Comparison of ENCODE assay signal across 12 mouse cellular contexts in genomic region chr13:40732085-40732484, GRCm38 (mm10). TPM values are rescaled to one million over a fixed set of nuclear protein-coding genes. Genes with fewer than 3 reads are reported as not detected.
A peak's percentile ranks its signal among the peaks of the same experiment; 100 is the strongest.
DNase-seq lines count a peak whose midpoint lies in the region; ATAC-seq lines count a peak whose summit lies in the region.
"Had no signal": no experiment of that assay in that cellular context is flagged by ENCODE, and none has a peak within 500 bp of the region (broad histone marks: within the 10 kb centered on the region; RNA-seq: fewer than 3 reads in every experiment).

No protein-coding gene starts in this region.

- DNase-seq in heart, embryonic 10.5 days (ENCODE audit: low spot score) = no peak
- DNase-seq in heart, postnatal 4 days = no peak
- DNase-seq in ES-CJ7 (ENCODE audit: low read depth, low spot score) = peak; percentile 82
- peak; percentile 30 for DNase-seq in hindbrain, embryonic 10.5 days (ENCODE audit: low spot score)
- no peak for DNase-seq in cerebellum, adult 8-10 months
- no peak for DNase-seq in spleen, adult 12 weeks (ENCODE audit: low spot score)
- no peak for DNase-seq in left cerebral cortex, adult 11 months (ENCODE audit: low spot score)
- DNase-seq: adrenal gland, adult 8-10 months; thymus, postnatal 25 days had no signal

- H3K27me3 ChIP-seq in heart, embryonic 10.5 days (ENCODE audit: insufficient read depth, poor library complexity, severe bottlenecking) = peaks cover 94% of the 10 kb centered on the region
- H3K27me3 ChIP-seq in hindbrain, embryonic 10.5 days (ENCODE audit: insufficient read depth, poor library complexity, severe bottlenecking) = peaks cover 96% of the 10 kb centered on the region
- peaks cover 61% of the 10 kb centered on the region for H3K27me3 ChIP-seq in midbrain, embryonic 15.5 days (replicated peaks)

- H3K36me3 ChIP-seq in heart, embryonic 10.5 days = no peaks in the 10 kb centered on the region
- H3K36me3 ChIP-seq in hindbrain, embryonic 10.5 days = no peaks in the 10 kb centered on the region
- no peaks in the 10 kb centered on the region for H3K36me3 ChIP-seq in midbrain, embryonic 15.5 days (replicated peaks)
- H3K36me3 ChIP-seq: liver, embryonic 15.5 days had no signal

- H3K27ac ChIP-seq in heart, embryonic 10.5 days = no peak overlapping the region
- H3K27ac ChIP-seq in hindbrain, embryonic 10.5 days = peak overlapping the region; percentile 91
- 0 out of 2 replicates have a peak overlapping the region, but pooled peaks have one; percentile 77 for H3K27ac ChIP-seq in midbrain, embryonic 15.5 days
- H3K27ac ChIP-seq: liver, embryonic 15.5 days had no signal

- no peaks in the 10 kb centered on the region for H3K9me3 ChIP-seq in heart, embryonic 10.5 days
- H3K9me3 ChIP-seq in hindbrain, embryonic 10.5 days = no peaks in the 10 kb centered on the region
- no peaks in the 10 kb centered on the region for H3K9me3 ChIP-seq in midbrain, embryonic 15.5 days
- H3K9me3 ChIP-seq: liver, embryonic 15.5 days had no signal

- WGBS in heart, embryonic 10.5 days = under 1% methylated on average over 11 of the region's 11 CpGs
- under 1% methylated on average over 11 of the region's 11 CpGs for WGBS in hindbrain, embryonic 10.5 days
- under 1% methylated on average over 11 of the region's 11 CpGs for WGBS in midbrain, embryonic 15.5 days

- no peak overlapping the region for H3K9ac ChIP-seq in midbrain, embryonic 15.5 days
- H3K9ac ChIP-seq: liver, embryonic 15.5 days had no signal

- H3K4me2 ChIP-seq in midbrain, embryonic 15.5 days = peak overlapping the region; percentile 54

- peaks cover 45% of the 10 kb centered on the region for H3K4me1 ChIP-seq in heart, embryonic 10.5 days
- H3K4me1 ChIP-seq in hindbrain, embryonic 10.5 days (replicated peaks) = peaks cover 55% of the 10 kb centered on the region
- peaks cover 34% of the 10 kb centered on the region for H3K4me1 ChIP-seq in midbrain, embryonic 15.5 days

- H3K4me3 ChIP-seq in heart, embryonic 10.5 days = peak overlapping the region; percentile 62
- peak overlapping the region; percentile 60 for H3K4me3 ChIP-seq in hindbrain, embryonic 10.5 days
- H3K4me3 ChIP-seq in midbrain, embryonic 15.5 days = peak overlapping the region; percentile 43

- no peak for ATAC-seq in midbrain, embryonic 15.5 days (replicated peaks)

RNA-seq across cellular contexts. Expression of gene Tfap2a, which starts 6.1 kb away (rescaled TPM):
- 1.0 and 1.6 TPM in 2 replicates for polyA plus RNA-seq in heart, embryonic 10.5 days (2016; fragmentation: Nextera tagmentation; extraction: Ambion mirVana)
- under 1 TPM in 1 of 2 experiments, not detected in 1; 0.27 TPM for total RNA-seq in heart, postnatal 4 days (2021)
- polyA plus RNA-seq in hindbrain, embryonic 10.5 days (2016; fragmentation: Nextera tagmentation; extraction: Ambion mirVana) = 6.7 and 13.8 TPM in 2 replicates
- polyA plus RNA-seq in midbrain, embryonic 15.5 days (2015; fragmentation: Nextera tagmentation; extraction: Ambion mirVana) = 4.1 and 5.5 TPM in 2 replicates
- total RNA-seq: hematopoietic stem cell, adult 5-6 weeks had no signal
- polyA plus RNA-seq: liver, embryonic 15.5 days had no signal

Comparison
In these comparisons a context has a peak if more than half of its experiments do, and no peak if none do; other contexts are left out.
1. DNase-seq: peak in ES-CJ7 (single experiment) and hindbrain, embryonic 10.5 days (single experiment); none in heart, embryonic 10.5 days (single experiment), heart, postnatal 4 days (single experiment), cerebellum, adult 8-10 months (single experiment), spleen, adult 12 weeks (single experiment) and left cerebral cortex, adult 11 months (single experiment).
2. Peak in every context shown above with its lines, with median percentiles within 50 percentile points of each other: H3K4me3 ChIP-seq.